Mouse (Mus musculus): Measurements from ENCODE around the gene Vmn1r50.
"Not testable (repeated sequence)": the region's sequence is repeated elsewhere in the genome, so short reads cannot be mapped to it uniquely, and the experiment has no call there.

The Vmn1r50 gene

DNA sequence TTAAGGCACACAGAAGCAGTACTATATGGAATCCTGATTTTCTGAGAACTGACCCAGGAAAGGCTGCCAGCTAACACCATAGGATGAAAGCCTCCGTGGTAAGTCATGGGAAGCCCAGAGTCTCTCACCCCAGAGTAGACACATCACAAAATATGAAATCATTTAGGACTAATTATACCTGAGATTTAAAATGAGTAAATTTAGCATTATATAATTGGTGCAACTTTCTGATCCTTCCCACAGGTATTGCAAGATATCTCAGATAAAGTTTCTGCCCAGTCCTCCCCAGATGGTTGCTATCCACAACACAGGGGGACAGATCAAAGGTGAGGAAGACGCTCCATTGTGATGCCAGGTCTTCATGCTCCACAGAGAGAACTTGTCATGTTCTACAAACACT, at the start of gene Vmn1r50:
Gene Vmn1r50 (plus strand): TSS at position 301 of the 400 bp plus-strand sequence.
- no peak for DNase-seq (ENCODE audit: low read depth in 1 of 2, low spot score in 2 of 2)

DNA sequence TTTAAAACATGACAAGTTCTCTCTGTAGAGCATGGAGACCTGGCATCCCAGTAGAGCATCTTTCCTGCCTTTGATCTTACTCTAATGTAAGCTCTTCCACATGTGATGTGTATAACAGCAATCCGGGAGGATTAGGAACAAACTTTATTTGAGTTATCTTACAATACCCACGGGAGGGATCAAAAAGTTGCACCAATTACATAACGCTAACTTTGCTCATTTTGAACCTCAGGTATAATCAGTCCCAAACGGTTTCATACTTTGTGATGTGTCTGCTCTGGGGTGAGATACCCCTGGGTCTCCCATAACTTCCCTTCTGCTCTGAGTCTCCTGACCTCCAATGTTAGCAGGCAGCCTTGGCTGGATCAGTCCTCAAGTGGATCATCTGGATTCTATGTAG, 22.8 kb upstream of the Vmn1r50 start, which contains the start of gene Vmn1r49:
Gene Vmn1r49 (minus strand): TSS at position 101 of the 400 bp plus-strand sequence.
- no peak for DNase-seq (ENCODE audit: low read depth in 1 of 2, low spot score in 2 of 2)

DNA sequence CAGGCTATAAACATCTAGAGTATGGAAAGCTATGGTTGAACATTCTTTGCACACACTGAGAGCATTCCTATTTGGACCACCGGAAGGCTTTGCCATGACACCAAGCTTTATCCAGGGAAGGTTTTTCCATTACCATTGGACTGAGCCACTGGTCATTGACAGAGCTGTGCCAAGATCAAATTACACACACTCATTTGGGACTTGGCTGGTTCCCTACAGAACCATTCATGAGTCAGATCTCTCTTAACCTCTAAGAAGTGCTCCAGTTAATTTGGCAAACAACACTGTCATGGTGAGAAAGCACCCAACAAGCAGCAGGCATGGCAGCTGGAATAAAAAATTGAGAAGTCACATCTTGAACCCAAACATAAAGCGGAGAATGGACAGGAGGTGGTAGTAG, 664 bp upstream of the Vmn1r50 start:
- DNase-seq (ENCODE audit: low read depth in 1 of 2, low spot score in 2 of 2) = no peak

DNA sequence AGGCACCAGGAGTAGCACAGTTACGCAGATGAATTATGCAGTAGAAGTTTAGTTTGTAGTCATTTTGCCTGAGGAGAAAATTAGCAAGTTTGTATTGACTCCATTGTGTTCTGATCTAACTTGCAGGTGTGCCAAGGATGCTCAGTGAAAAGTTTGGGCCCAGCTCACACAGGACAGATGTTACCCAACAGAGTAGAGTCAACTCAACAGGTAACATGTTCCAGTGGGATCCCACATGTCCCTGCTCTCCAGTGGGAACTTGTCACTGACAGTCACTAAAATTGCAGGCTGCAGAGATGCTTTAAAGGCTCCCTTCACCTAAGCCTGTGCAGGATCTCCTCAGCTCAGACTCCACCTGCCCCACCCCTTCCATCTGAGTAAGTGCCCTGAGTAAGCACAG, 21.1 kb downstream of the Vmn1r50 start, which contains the start of gene Vmn1r51:
Gene Vmn1r51 (plus strand): TSS at position 301 of the 400 bp plus-strand sequence.
- DNase-seq (ENCODE audit: low read depth in 1 of 2, low spot score in 2 of 2) = not testable (repeated sequence)
